In genomic region chr10:21400031-21400430, GRCm38 (mm10) we compare ENCODE assay signal across 20 mouse cellular contexts. TPM values are rescaled to one million over a fixed set of nuclear protein-coding genes. Genes with fewer than 3 reads are reported as not detected.
A peak's percentile ranks its signal among the peaks of the same experiment; 100 is the strongest.
DNase-seq lines count a peak whose midpoint lies in the region; ATAC-seq and TF ChIP-seq lines count a peak whose summit lies in the region.
"Had no signal": no experiment of that assay in that cellular context is flagged by ENCODE, and none has a peak within 500 bp of the region (broad histone marks: within the 10 kb centered on the region; RNA-seq: fewer than 3 reads in every experiment).

No protein-coding gene starts in this region.

- no peak for TF ChIP-seq CTCF in liver, adult 2 months (IDR thresholded peaks at IDR 0.05; ENCODE audit: low read depth, low read length)

- peak; percentile 7 to 34 for DNase-seq in adrenal gland, postnatal 36 days
- DNase-seq in adrenal gland, postnatal 4 days (ENCODE audit: low spot score in 2 of 2) = no peak
- DNase-seq in liver, adult 2 months (ENCODE audit: extremely low read depth, low read depth, low spot score) = peak; percentile 39
- no peak for DNase-seq in liver, embryonic 11.5 days (ENCODE audit: low spot score)
- DNase-seq in urinary bladder, postnatal 4 days (ENCODE audit: low spot score in 2 of 2) = no peak
- DNase-seq: cerebellum, adult 2 months; left cerebral cortex, postnatal 4 days; lung, adult 2 months; right cerebral cortex, postnatal 14 days; thymus, postnatal 14 days had no signal

- ATAC-seq in liver, embryonic 11.5 days (replicated peaks; ENCODE audit: low FRiP score) = no peak
- ATAC-seq in heart, embryonic 13.5 days (ENCODE audit: extremely low read depth, insufficient number of reproducible peaks, low FRiP score, low TSS enrichment) = peak; percentile 53; the same call in 1 of the 2 replicates
- ATAC-seq in megakaryocyte progenitor cell, adult 5-6 weeks (replicated peaks; ENCODE audit: poor library complexity) = peak; percentile 68
- ATAC-seq in hindbrain, embryonic 16.5 days = no peak
- ATAC-seq: midbrain, embryonic 16.5 days; Patski had no signal

- H3K27ac ChIP-seq in liver, adult 2 months (replicated peaks; ENCODE audit: insufficient read depth, low read depth, low read length) = peak overlapping the region; percentile 35; the same call in 1 of the 2 replicates
- no peak overlapping the region for H3K27ac ChIP-seq in liver, embryonic 11.5 days (ENCODE audit: low read depth, low read length)
- peak overlapping the region; percentile 91 for H3K27ac ChIP-seq in heart, embryonic 13.5 days (replicated peaks)
- H3K27ac ChIP-seq in hindbrain, embryonic 16.5 days (ENCODE audit: low read depth, low read length) = no peak overlapping the region
- H3K27ac ChIP-seq: forebrain, embryonic 12.5 days; macrophage; stomach, postnatal 0 days had no signal

- 55% methylated on average over 7 of the region's 7 CpGs for WGBS in liver, adult 2 months
- WGBS in liver, embryonic 11.5 days = 28% methylated on average over 7 of the region's 7 CpGs
- WGBS in heart, embryonic 13.5 days = 5% methylated on average over 7 of the region's 7 CpGs
- WGBS in hindbrain, embryonic 16.5 days = 63% methylated on average over 7 of the region's 7 CpGs

- no peak overlapping the region for H3K4me3 ChIP-seq in liver, adult 2 months (ENCODE audit: insufficient read depth, low read depth, low read length)
- H3K4me3 ChIP-seq in liver, embryonic 11.5 days (ENCODE audit: low read depth, low read length) = no peak overlapping the region
- H3K4me3 ChIP-seq in heart, embryonic 13.5 days = 0 out of 2 replicates have a peak overlapping the region, but pooled peaks have one; percentile 3
- H3K4me3 ChIP-seq in hindbrain, embryonic 16.5 days (ENCODE audit: low read length) = no peak overlapping the region
- H3K4me3 ChIP-seq: forebrain, embryonic 12.5 days had no signal

- TF ChIP-seq POLR2A in liver, adult 2 months (IDR thresholded peaks at IDR 0.05; ENCODE audit: extremely low read depth, insufficient read depth, low read length) = no peak

- no peaks in the 10 kb centered on the region for H3K4me1 ChIP-seq in liver, adult 2 months (ENCODE audit: control insufficient read depth, insufficient read depth, low read length)
- H3K4me1 ChIP-seq in liver, embryonic 11.5 days (replicated peaks; ENCODE audit: control insufficient read depth, insufficient read depth, low read length) = no peaks in the 10 kb centered on the region; the same call in 1 of the 2 replicates
- H3K4me1 ChIP-seq in heart, embryonic 13.5 days = peaks cover 51% of the 10 kb centered on the region
- H3K4me1 ChIP-seq in hindbrain, embryonic 16.5 days (ENCODE audit: control insufficient read depth, insufficient read depth, low read depth, low read length) = no peaks in the 10 kb centered on the region

- no peaks in the 10 kb centered on the region for H3K79me2 ChIP-seq in liver, adult 2 months (ENCODE audit: control insufficient read depth, insufficient read depth, low read length)

- no peak overlapping the region for H3K4me2 ChIP-seq in liver, embryonic 11.5 days
- peak overlapping the region; percentile 50 for H3K4me2 ChIP-seq in heart, embryonic 13.5 days
- H3K4me2 ChIP-seq in hindbrain, embryonic 16.5 days (ENCODE audit: low read length) = no peak overlapping the region
- H3K4me2 ChIP-seq: forebrain, embryonic 12.5 days had no signal

- H3K27me3 ChIP-seq in liver, adult 2 months (ENCODE audit: control insufficient read depth, insufficient read depth, low read length) = no peaks in the 10 kb centered on the region
- no peaks in the 10 kb centered on the region for H3K27me3 ChIP-seq in liver, embryonic 11.5 days (replicated peaks; ENCODE audit: control insufficient read depth, insufficient read depth, low read length)
- no peaks in the 10 kb centered on the region for H3K27me3 ChIP-seq in heart, embryonic 13.5 days (replicated peaks)
- H3K27me3 ChIP-seq in hindbrain, embryonic 16.5 days (replicated peaks; ENCODE audit: control insufficient read depth, insufficient read depth, low read length) = no peaks in the 10 kb centered on the region
- H3K27me3 ChIP-seq: forebrain, embryonic 12.5 days; Patski had no signal

- peaks cover 4% of the 10 kb centered on the region for H3K36me3 ChIP-seq in liver, adult 2 months (ENCODE audit: control insufficient read depth, insufficient read depth, low read length)
- H3K36me3 ChIP-seq in liver, embryonic 11.5 days (ENCODE audit: control insufficient read depth, insufficient read depth, low read length) = no peaks in the 10 kb centered on the region
- H3K36me3 ChIP-seq in heart, embryonic 13.5 days = no peaks in the 10 kb centered on the region
- H3K36me3 ChIP-seq in hindbrain, embryonic 16.5 days (ENCODE audit: control insufficient read depth, insufficient read depth, low read length) = no peaks in the 10 kb centered on the region
- H3K36me3 ChIP-seq: forebrain, embryonic 12.5 days had no signal

- H3K9me3 ChIP-seq in liver, embryonic 11.5 days (ENCODE audit: control insufficient read depth, low read length) = no peaks in the 10 kb centered on the region
- no peaks in the 10 kb centered on the region for H3K9me3 ChIP-seq in heart, embryonic 13.5 days
- H3K9me3 ChIP-seq in hindbrain, embryonic 16.5 days (ENCODE audit: control insufficient read depth, low read length) = no peaks in the 10 kb centered on the region
- H3K9me3 ChIP-seq: forebrain, embryonic 12.5 days had no signal

- H3K9ac ChIP-seq in liver, adult 2 months (ENCODE audit: low read depth, low read length) = no peak overlapping the region
- H3K9ac ChIP-seq in liver, embryonic 11.5 days (ENCODE audit: low read depth, low read length) = no peak overlapping the region
- peak overlapping the region; percentile 16; the same call in 1 of the 2 replicates for H3K9ac ChIP-seq in heart, embryonic 13.5 days
- H3K9ac ChIP-seq in hindbrain, embryonic 16.5 days (ENCODE audit: low read depth, low read length) = no peak overlapping the region
- H3K9ac ChIP-seq: forebrain, embryonic 12.5 days had no signal

RNA-seq across cellular contexts. Expression of gene Aldh8a1, which starts 22.9 kb away (rescaled TPM):
- not detected for total RNA-seq in adrenal gland, postnatal 36 days (2021)
- total RNA-seq in adrenal gland, postnatal 4 days (2021) = 10 to 100 TPM in 1 of 2 experiments, under 1 TPM in 1; 0.78 to 11.8 TPM
- total RNA-seq in liver, adult 2 months (2014; rRNA removed) = 382 and 384 TPM in 2 replicates
- 309 TPM in 2 replicates for polyA plus RNA-seq in liver, adult 2 months (2012; rRNA removed)
- polyA plus RNA-seq in liver, embryonic 11.5 days (2014; fragmentation: Nextera tagmentation; extraction: Ambion mirVana) = 3.6 and 4.2 TPM in 2 replicates
- 0.78 TPM in 1 of 2 replicates, not detected in the other for polyA plus RNA-seq in heart, embryonic 13.5 days (2015; fragmentation: Nextera tagmentation; extraction: Ambion mirVana)
- total RNA-seq in megakaryocyte progenitor cell, adult 5-6 weeks (2015) = not detected in 2 replicates
- not detected in 2 replicates for total RNA-seq in megakaryocyte progenitor cell, adult 5-6 weeks (2017)
- 0.15 TPM in 1 of 2 replicates, not detected in the other for polyA plus RNA-seq in hindbrain, embryonic 16.5 days (2015; fragmentation: Nextera tagmentation; extraction: Ambion mirVana)
- total RNA-seq: left cerebral cortex, postnatal 4 days had no signal
- polyA plus RNA-seq: embryonic facial prominence, embryonic 14.5 days; forebrain, embryonic 12.5 days; macrophage; midbrain, embryonic 16.5 days; neural tube, embryonic 11.5 days had no signal

Comparison
In these comparisons a context has a peak if more than half of its experiments do, and no peak if none do; other contexts are left out.
1. DNase-seq: peak in adrenal gland, postnatal 36 days (2 of 2) and liver, adult 2 months (single experiment); none in adrenal gland, postnatal 4 days (0 of 2), liver, embryonic 11.5 days (single experiment) and urinary bladder, postnatal 4 days (0 of 2).
2. H3K27ac ChIP-seq: peak in liver, adult 2 months (single experiment) and heart, embryonic 13.5 days (single experiment); none in liver, embryonic 11.5 days (single experiment) and hindbrain, embryonic 16.5 days (single experiment).
3. ATAC-seq: peak in heart, embryonic 13.5 days (single experiment) and megakaryocyte progenitor cell, adult 5-6 weeks (single experiment); none in liver, embryonic 11.5 days (single experiment) and hindbrain, embryonic 16.5 days (single experiment).
4. RNA of gene Aldh8a1, which starts 22.9 kb away (total RNA-seq): 382 to 384 TPM in liver, adult 2 months; 0.78 to 11.8 TPM in adrenal gland, postnatal 4 days, not detected in adrenal gland, postnatal 36 days and not detected in megakaryocyte progenitor cell, adult 5-6 weeks; every median in the first group is over 10 times any median in the second.